Mouse (Mus musculus) kidney, adult 2 months (tissue): Measurements from ENCODE around the gene Cog4.
A peak's percentile ranks its signal among the peaks of the same experiment; 100 is the strongest.

Experiments
- CTCF ChIP-seq: fragments of 200-500 bp; conservative IDR thresholded peaks from 2 replicates; pipeline ENCODE4 v1.5.1; 2011; ENCODE audit warnings: low read depth, mild to moderate bottlenecking, control low read depth, low read length, moderate library complexity, mixed read lengths; ENCODE audit not compliant: insufficient read depth, insufficient read length
- POLR2A ChIP-seq: fragments of 200-500 bp; IDR thresholded peaks from one replicate; pipeline ENCODE4 v1.6.1; 2011; ENCODE audit warnings: low read depth, low read length, control low read depth

- no peak for TF ChIP-seq POLR2A
- TF ChIP-seq CTCF: 0 out of 2 replicates have a peak, but pooled peaks have one; percentile 5
These were observed 45.6 kb downstream of the Cog4 start for GRCm38 (mm10) chr8:110892040-110892439.
